ENCODE assay signal across 13 mouse cellular contexts in genomic region chr3:130936336-130936735, GRCm38 (mm10).
DNase-seq lines count a peak whose midpoint lies in the region; ATAC-seq and TF ChIP-seq lines count a peak whose summit lies in the region.
"Had no signal": no experiment of that assay in that cellular context is flagged by ENCODE, and none has a peak within 500 bp of the region (broad histone marks: within the 10 kb centered on the region; RNA-seq: fewer than 3 reads in every experiment).

No protein-coding gene starts in this region.

- ATAC-seq in lung, embryonic 15.5 days (ENCODE audit: borderline replicate concordance, extremely low read depth, low FRiP score, low TSS enrichment): peak; percentile 39; the same call in 1 of the 2 replicates
- ATAC-seq in limb, embryonic 11.5 days (ENCODE audit: insufficient number of reproducible peaks, low FRiP score, low TSS enrichment, low read depth): no peak
- ATAC-seq in forebrain, postnatal 0 days: no peak
- ATAC-seq: hindbrain, postnatal 0 days had no signal

- H3K9me3 ChIP-seq in lung, embryonic 15.5 days: no peaks in the 10 kb centered on the region
- H3K9me3 ChIP-seq in limb, embryonic 11.5 days (ENCODE audit: control insufficient read depth, low read length): no peaks in the 10 kb centered on the region
- no peaks in the 10 kb centered on the region for H3K9me3 ChIP-seq in forebrain, postnatal 0 days (ENCODE audit: low read length)
- H3K9me3 ChIP-seq: kidney, embryonic 15.5 days had no signal

- WGBS in lung, embryonic 15.5 days: 48% methylated on average over 7 of the region's 7 CpGs
- WGBS in limb, embryonic 11.5 days: 12% methylated on average over 7 of the region's 7 CpGs
- 50% methylated on average over 7 of the region's 7 CpGs for WGBS in forebrain, postnatal 0 days

- no peak overlapping the region for H3K4me3 ChIP-seq in lung, embryonic 15.5 days
- no peak overlapping the region for H3K4me3 ChIP-seq in limb, embryonic 11.5 days (ENCODE audit: low read depth, low read length)
- H3K4me3 ChIP-seq in forebrain, postnatal 0 days (ENCODE audit: low read depth, low read length): no peak overlapping the region
- H3K4me3 ChIP-seq: kidney, embryonic 15.5 days had no signal

- no peaks in the 10 kb centered on the region for H3K27me3 ChIP-seq in lung, embryonic 15.5 days
- no peaks in the 10 kb centered on the region for H3K27me3 ChIP-seq in limb, embryonic 11.5 days (ENCODE audit: control insufficient read depth, insufficient read depth, low read length)
- no peaks in the 10 kb centered on the region for H3K27me3 ChIP-seq in forebrain, postnatal 0 days (ENCODE audit: insufficient read depth, low read length)

- intact Hi-C loops in heart, postnatal 25 days (cut with DNase I): no loop called here

- H3K9ac ChIP-seq in lung, embryonic 15.5 days: no peak overlapping the region
- H3K9ac ChIP-seq in limb, embryonic 11.5 days (ENCODE audit: low read length): no peak overlapping the region
- H3K9ac ChIP-seq in forebrain, postnatal 0 days: no peak overlapping the region
- H3K9ac ChIP-seq: kidney, embryonic 15.5 days had no signal

- peak; percentile 66 for DNase-seq in heart, adult 11 months
- DNase-seq in heart, postnatal 25 days (ENCODE audit: low spot score): no peak
- DNase-seq in lung, adult 18-20 months: no peak
- DNase-seq in limb, embryonic 11.5 days (ENCODE audit: low spot score): peak; percentile 31
- peak; percentile 81 to 89 for DNase-seq in thymus, postnatal 36 days
- no peak for DNase-seq in MN1 (ENCODE audit: low spot score)
- DNase-seq in forebrain, postnatal 0 days: no peak
- DNase-seq: gastrocnemius, postnatal 10 days; lung, postnatal 14 days; right cerebral cortex, postnatal 25 days had no signal

- no peak overlapping the region for H3K27ac ChIP-seq in lung, embryonic 15.5 days
- H3K27ac ChIP-seq in limb, embryonic 11.5 days (replicated peaks; ENCODE audit: low read depth, low read length): no peak overlapping the region
- H3K27ac ChIP-seq in forebrain, postnatal 0 days (ENCODE audit: low read depth, low read length): no peak overlapping the region
- H3K27ac ChIP-seq: hindbrain, postnatal 0 days; kidney, embryonic 15.5 days had no signal

- TF ChIP-seq CTCF in forebrain, postnatal 0 days (IDR thresholded peaks at IDR 0.05; ENCODE audit: low read depth): no peak

- H3K4me1 ChIP-seq in lung, embryonic 15.5 days: peaks cover 18% of the 10 kb centered on the region
- peaks cover 6% of the 10 kb centered on the region; the same call in 1 of the 2 replicates for H3K4me1 ChIP-seq in limb, embryonic 11.5 days (ENCODE audit: control insufficient read depth, insufficient read depth, low read length)
- H3K4me1 ChIP-seq in forebrain, postnatal 0 days (ENCODE audit: insufficient read depth): no peaks in the 10 kb centered on the region

- H3K36me3 ChIP-seq in lung, embryonic 15.5 days: no peaks in the 10 kb centered on the region
- H3K36me3 ChIP-seq in limb, embryonic 11.5 days (ENCODE audit: control insufficient read depth, insufficient read depth, low read length): no peaks in the 10 kb centered on the region
- H3K36me3 ChIP-seq in forebrain, postnatal 0 days (ENCODE audit: insufficient read depth): no peaks in the 10 kb centered on the region
- H3K36me3 ChIP-seq: kidney, embryonic 15.5 days had no signal

- H3K4me2 ChIP-seq in lung, embryonic 15.5 days: no peak overlapping the region
- H3K4me2 ChIP-seq in limb, embryonic 11.5 days (ENCODE audit: low read depth, severe bottlenecking): no peak overlapping the region
- H3K4me2 ChIP-seq in forebrain, postnatal 0 days (ENCODE audit: low read depth): no peak overlapping the region
- H3K4me2 ChIP-seq: kidney, embryonic 15.5 days had no signal

Comparison
In these comparisons a context has a peak if more than half of its experiments do, and no peak if none do; other contexts are left out.
1. DNase-seq: peak in heart, adult 11 months (single experiment), limb, embryonic 11.5 days (single experiment) and thymus, postnatal 36 days (2 of 2); none in heart, postnatal 25 days (single experiment), lung, adult 18-20 months (0 of 2), MN1 (single experiment) and forebrain, postnatal 0 days (single experiment).